Mouse (Mus musculus) ZHBTc4 (cell line): ENCODE results near the gene Pdlim7.

Experiments used
- DNase-seq: peaks from one replicate; pipeline ENCODE4 v3.0.0-alpha.2; 2011; ENCODE audit warnings: low read depth, low spot score

The Pdlim7 gene

DNA sequence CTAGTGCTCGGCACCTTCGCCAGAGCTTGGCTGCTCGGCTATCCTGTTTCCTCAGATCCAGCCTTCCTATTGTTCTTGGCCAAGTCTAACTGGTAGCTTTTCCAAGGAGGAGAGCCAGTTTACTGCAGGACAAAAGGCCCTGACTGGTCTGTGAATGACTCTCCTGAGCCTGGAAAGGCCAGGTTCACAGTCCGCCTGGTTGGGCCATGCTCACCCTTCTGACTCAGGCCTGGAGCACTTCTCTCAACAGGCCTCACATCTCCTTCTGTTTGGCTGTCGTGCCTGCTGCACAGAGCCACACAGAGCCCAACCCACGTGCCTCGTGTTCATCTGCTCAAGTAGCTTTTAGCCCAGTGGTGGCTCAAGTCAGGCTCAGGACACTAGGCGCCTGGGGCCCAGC lies 9.3 kb upstream of the Pdlim7 start:
- DNase-seq: peak; percentile 64

DNA sequence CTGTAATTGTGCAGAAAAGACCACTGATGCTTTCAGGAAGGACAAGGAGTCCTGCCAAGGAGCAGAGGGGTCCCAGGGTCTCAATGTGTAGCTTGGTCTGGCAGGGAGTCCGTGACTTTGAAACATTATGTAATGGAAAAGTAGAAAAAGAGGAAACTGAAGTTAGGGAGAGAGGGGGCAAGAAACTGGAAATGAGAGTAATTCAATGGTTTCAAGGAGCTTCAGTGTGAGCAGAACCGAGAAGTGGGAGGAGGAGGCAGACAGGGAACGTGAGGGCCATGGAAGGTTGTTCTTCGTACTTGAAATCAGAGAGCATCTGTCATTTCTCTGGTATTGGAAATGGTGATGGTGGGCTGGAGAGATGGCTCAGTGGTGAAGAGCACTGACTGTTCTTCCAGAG lies 6.1 kb upstream of the Pdlim7 start:
- DNase-seq: no peak

DNA sequence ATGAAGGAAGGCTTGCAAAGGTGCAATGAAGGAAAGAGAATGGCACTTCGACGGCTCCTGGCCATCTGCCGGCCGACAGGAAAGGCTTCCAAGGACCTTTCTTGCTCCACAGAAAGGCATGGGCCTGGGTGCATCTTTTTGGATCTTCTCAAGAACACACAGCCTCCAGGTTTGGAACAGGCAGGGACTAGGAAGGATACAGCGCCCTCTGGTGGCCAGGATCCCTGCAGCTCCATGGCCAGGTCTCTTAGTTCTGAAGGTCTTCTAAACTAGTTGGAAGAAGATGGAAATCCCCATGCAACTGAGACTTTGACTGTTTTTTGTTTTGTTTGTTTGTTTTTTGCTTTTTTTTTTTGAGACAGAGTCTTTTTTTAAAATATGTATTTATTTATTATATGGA lies 3.5 kb upstream of the Pdlim7 start:
- DNase-seq: peak; percentile 89

DNA sequence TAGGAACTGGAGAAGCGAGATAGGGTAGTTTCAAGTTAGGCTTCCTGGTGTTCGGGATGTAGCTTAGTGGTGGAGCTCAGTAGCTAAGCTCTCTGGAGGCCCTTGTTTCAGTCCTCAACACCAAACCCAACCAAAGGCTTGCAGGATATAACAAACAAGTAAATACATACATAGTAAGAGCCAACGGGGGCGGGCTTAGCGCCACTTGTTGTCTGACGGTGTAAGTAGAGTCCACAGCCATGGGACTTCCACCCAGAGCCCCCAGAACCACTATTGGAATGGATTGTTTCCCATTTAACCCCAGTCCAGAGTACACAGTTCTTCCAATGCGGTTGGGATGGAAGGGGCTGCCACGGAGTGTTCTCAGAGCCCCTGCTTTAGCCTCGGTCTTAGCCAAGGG lies 352 bp upstream of the Pdlim7 start:
- DNase-seq: no peak

DNA sequence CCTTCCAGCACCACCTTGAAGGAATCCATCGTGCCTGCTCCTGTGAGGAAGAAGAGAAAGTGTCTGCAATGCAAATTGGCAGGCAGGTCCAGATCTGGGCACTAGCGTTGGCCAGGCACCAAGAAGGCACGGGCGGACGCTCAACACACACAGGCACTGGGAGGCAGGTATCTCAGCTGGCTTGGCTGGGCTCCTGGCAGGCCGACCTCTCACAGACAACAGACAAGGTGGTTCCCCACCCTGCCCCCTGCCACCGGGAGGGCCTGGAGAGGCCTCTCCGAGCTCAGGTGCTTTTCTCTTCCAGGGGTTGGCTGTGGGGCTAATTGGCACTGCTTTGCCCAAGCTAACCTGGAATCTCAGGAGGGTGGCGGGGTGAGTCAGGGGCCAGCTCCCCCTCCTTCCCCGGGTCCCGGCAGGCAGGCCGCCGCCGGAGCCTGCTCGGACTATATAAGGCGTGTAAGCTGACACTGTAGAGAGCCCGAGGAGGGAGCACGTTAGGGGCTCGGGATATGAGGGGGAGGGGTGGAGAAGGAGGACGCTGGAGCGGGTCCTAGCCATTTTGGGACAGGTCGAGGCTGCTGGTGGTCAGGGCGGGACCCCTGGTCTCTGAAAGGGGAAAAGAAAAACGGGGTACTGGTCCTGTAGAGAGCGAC lies 971 bp downstream of the Pdlim7 start:
- DNase-seq: peak; percentile 55

DNA sequence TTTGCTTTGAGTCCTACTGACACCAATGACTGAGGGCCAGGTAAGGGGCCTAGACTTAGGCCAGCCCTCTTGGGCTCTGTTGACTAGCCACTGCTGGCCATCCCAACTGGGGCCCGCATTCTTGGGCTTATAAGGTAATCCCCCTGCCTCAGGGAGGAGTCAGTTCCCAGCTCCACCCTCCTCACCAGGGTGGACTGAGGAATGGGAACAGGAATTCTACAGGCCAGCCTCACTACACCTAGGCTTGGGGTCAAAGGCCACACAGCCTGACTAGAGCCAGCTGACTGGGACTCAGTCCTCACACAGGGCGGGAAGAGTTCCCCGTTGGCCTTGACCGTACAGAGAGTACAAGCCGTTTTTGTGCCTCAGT lies 2.0 kb downstream of the Pdlim7 start:
- no peak for DNase-seq

DNA sequence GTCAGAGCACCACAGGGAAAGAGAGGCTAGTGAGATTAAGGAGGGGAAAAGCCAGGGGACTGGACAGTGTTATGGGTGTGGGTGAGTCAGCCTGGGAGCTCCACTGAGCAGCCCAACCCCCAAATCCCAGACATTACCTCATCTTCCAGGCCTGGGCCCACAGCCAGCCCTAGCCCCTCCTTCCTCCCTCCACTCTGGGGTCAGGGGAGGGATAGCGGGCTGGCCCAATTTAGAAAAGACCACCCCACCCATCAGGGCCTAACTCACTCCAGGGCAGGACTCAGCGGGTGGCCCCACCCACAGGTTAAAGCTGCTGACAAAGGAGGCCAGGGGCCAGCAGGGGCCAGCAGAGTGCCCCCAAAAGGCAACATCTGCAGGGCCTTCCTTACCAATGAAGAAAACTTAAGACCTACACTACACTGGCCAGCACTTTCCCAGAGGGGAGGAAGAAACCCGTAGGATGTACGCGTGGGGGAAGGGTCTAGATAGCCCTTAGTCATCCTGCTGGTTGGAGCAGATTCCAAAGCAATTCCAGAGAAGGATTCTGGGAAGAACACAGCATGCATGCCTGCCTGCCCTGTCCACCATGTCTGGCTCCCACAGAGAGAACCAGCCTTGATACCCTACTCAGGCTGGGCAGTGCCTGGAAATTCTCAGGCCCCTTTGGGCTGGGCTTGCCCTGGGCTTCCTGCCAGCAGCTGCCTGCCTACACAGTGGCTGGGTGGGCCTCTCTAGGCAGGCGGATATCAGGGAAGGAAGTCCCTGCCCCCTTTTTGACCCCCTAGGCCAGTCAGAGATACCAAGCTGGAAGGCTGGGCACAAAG lies 2.6 kb downstream of the Pdlim7 start:
- DNase-seq: peak; percentile 61

DNA sequence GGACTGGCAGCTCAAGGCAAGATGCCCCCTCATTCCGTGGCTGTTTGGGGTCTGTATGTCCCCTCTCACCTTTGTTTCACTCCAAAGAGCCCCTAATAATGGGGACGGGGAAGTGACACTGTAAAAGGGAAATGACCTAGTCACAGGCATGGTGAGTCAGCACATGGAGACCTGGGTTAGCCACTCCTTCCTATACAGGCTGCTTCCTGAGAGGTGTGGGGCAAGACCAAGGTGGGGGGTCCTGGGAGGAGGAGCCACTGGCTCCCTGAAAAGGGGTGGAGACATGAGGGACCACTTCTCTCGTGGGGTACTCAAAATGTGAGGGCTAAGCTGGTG lies 3.2 kb downstream of the Pdlim7 start:
- DNase-seq: peak; percentile 47

DNA sequence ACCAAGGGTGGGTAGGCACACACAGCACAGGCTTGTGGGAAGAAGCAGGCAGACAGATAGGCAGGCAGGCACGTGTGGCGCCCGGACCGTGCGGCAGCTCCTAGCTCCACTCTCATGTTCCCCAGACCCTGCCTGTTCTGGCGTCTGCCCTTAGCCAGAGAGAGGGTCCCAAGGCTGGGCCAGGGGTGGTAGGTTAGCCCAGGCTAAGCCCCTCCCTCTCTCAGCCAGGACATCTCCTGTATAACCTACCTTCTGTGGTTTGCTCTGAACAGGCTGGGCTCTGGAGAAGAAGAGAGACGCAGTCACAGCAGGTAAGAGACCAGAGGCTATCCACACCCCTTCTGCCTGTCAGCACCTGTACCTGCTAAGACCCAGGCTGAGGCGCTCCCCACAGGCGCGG lies 4.9 kb downstream of the Pdlim7 start:
- no peak for DNase-seq

DNA sequence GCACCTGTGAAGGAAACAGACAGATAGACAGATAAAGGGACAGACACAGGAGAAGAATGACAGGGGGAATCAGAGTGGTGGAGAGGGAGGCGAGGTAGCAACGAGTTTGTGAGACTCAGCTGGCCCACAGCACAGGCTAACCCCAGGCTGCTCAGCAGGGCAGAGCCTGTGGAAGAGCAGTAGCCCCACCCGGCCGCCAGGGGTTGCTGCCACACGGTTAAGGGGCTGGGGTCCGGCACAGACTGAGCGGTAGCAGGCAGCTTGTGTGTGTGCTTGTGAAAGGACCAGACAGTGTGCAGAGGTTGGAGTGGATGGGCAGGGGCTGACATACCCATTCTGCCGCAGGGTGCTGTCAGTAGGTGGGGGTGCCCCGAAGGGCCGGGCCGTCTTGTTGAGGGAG lies 5.6 kb downstream of the Pdlim7 start:
- DNase-seq: peak; percentile 88

DNA sequence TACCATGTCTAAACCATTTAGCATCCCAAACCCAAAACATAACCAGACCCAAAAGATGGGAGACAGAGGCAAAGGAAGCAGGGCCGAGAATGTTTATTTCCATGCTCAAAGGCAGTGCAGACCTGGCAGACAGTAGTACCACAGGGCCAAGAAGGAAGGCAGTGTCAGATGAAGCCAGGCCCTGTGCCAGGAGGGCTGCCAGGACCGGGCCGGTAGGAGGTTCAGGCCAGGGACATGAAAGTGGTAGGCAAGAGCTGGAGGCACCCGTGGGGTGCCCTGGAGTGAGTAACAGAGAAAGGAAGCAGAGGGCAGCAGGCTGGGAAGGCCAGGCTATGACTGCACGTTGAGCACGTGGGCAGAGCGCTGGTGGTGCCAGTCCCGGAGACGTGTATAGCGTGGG lies 6.8 kb downstream of the Pdlim7 start:
- DNase-seq: no peak

DNA sequence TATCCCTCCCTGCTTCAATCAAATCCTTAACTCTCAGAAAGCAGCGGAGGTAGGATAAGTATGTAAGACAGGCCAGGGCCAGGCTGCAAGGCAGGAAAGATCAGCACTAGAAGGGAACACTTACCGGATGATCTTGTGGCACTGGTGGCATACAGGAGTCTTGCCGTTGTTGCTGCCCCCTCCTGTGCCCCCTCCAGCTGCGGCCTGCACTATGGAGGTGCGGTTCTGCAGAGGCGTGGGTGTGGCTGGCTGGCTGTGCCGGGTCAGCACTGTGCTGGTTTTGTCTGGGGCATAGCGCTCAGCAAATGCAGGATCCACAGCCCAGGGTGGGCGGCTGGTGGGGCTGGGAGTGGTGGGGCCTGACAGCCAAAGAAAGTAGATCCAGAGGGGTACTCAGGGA lies 7.7 kb downstream of the Pdlim7 start:
- DNase-seq: no peak

DNA sequence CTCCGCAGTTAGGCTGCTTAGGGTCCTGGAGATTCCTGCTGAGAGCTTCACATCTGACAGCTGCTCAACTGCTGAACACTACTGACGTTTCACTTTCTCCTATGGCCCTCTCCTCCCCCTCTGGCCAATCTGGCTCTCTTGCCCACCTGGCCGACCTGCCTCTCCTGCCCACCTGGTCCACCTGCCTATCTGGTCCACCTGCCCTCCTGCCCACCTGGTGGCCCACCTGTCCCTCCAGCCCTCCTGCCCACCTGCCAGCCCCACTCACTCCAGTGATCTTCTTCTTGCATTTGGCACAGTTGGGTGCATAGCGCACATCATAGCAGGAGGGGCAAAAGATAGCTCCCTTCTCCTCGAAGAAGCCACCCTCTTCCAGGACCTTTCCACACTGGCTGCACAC lies 9.1 kb downstream of the Pdlim7 start:
- DNase-seq: no peak

DNA sequence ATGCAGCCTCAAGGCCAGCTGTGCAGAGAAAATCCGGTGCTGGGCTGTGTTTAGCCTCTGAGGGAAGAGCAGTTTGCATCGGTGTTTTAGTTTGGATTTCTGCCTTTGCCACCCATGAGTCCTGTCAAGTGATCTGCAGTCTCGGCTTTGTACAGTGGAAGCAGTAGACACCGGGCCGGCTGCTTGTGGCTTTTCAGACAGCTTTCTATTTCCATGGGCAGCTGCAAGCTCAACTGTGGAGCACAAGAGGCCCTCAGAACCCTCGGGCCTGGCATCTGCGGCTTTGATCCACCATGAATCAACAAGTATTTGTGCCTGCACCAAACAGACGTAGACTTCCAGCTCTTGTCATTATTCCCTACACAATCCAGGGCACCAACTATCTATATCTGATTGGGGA lies 11.1 kb downstream of the Pdlim7 start:
- DNase-seq: no peak

DNA sequence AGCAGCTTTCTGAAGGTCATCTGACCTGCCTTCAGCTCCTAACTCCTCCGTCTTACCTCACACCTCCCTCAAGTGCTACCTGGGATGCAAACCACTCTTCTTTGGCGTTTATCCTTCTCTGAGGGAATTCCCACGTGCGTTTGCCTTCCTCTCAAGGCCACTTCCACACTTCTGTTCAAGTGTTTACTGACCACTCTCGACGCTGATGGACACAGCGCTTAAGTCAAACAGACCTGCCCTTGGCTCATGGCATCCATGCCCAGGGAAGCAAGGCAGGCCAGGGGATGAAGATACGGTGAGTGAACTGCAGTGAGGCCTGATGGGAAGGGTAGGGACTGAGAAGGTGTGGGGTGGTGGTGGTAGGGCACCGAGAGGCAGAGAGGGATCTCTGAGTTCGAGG lies 12.9 kb downstream of the Pdlim7 start:
- no peak for DNase-seq

DNA sequence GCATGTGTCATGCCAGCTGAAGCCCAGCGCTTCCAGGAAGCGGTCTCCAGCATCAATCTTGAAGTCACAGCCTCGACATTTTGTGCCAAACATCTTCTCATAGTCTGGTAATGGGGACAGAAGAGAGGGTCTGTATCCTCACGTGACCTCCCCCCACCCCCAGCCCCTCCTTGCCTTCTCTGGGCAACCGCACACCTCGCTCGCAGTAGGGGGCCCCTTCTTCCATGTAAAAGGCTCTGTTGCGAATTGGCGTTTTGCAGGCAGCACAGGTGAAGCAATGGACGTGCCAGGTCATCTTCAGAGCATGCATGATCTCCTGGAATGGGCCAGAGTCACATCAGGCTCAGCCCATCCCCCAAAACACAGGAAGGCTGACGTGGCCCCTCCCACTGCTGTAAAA lies 14.6 kb downstream of the Pdlim7 start:
- DNase-seq: no peak

DNA sequence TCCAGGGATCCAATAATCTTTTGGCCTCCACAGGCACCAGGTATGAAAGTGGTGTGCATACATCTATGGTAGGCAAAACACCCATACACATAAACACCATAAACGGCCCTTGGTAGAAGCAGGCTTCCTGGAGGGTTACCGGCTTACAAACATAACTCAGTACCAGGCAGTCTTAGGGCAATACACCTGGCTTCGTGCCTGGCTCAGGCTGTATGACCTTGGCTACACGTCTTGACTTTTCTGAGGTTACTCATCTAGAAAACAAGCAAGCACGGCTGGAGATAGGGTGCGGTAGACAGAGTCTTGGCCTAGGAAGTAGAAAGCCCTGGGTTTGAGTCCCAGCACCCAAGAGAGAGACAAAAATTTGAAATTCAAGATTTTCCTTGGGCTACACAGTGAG lies 16.8 kb downstream of the Pdlim7 start:
- DNase-seq: no peak

DNA sequence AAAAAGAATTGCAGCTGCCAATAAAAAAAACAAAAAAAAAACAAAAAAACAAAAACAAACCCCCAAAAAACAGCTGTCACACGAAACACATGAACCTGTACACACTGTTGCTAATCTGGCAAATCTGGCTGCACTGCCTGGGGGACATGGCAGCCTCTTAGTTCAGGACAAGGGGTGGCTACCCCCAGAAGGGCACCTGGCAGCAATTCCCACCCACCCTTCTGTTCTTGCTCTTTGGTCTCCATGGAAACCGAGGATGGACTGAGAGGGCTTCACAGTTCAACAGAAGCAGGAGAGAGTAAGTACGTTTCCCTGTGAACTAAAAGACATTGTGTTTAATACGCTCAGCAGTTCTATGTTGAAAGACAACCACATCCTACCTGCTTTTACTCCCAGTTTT lies 17.8 kb downstream of the Pdlim7 start:
- no peak for DNase-seq

DNA sequence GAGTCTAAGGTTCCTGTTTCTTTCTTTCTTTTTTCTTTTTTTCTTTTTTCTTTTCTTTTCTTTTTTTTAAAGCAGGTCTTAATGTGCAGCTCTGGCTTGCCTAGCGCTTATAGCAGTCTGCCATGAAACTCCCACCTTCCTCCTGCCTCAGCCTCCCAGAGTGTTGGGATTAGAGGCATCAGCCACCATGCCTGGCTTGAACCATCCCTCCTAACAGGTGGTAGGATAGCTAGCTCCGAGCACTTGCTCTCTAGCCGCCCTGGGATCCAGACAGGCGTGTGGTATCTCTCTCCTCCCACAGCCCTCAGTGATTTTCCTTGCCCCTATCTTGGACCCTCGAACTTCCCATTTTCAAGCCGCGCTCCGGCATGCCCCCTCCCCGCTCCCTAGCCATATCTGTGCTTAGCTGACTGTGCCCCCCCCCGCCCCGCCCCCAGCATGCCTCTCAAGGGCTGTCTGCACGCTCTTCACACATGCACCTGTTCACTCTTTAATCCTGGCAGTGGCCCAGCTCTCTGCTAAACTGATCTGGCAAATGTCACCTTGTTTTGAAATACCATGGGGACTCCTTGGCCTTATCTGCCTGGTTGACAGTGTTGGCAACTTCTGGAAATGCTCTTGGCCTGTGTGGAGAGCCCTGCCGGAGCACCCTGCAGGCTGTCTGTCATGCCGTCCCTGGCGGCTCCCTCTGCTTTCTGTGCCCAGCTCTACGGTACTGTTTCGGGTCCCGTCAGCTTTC lies 18.4 kb downstream of the Pdlim7 start:
- DNase-seq: no peak

DNA sequence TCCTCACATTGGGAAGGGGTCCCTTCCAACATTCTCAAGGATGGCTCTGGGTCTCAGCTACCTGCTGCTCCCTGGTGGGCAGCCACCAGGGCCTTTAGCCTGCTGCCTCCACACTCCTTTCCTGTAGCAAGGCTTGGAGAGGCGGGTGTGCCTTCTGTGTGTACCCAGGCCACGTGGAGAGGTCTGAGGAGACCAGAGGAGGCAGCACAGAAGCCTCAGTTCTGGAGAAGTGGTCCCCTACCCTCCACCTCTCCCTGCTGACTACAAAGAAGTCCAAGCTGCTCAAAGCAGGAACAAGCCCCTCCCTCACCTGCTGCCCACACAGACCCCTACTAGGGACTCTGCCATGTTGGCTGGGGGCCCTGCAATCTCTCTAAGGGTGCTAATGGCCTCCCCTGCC lies 19.2 kb downstream of the Pdlim7 start:
- no peak for DNase-seq

DNA sequence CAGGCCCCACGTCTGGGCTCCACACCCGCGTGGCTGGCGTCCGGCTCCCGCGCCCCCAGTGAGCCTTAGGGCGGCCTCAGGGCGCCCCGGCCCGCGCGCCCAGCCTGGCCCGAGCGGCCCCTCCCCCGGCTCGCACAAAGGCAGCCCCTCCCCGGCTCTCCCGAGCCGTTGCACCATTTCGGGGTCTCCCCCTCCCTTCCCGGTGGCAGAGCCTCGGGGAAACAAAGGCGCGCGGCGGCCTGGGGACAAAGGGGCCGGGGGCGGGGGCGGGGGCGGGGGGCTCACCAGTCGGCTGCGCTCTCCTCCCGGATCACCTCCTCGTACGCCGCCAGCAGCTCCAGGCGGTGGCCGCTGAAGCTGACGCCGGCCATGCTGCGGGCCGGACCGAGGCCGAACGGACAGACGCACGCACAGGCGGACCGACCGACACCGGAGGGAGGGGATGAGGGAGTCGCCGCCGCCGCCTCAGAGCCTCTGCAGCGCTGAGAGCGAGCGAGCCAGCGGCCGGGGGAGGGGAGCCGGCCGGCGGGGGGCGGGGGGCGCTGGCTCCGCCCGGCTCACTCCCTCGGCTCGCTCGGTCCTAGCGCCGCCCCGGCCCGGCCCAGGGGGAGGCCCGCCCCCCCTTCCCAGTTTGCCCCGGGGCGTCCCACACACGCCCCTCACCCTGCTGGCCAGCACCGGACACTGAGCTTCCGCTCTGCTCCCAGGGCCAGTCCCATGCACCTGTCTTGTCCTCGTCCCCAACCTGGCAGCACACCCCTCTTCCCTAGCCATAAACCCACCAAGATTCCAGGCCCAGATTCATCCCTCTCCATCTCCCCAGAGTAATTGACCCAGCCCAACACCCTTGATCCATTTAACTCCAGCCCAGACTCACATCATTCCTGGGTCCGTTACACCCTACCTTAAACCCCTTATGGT lies 25.6 kb downstream of the Pdlim7 start, which contains the start of gene Dbn1:
TSS of gene Dbn1 (minus strand) at position 534 of the 921 bp plus-strand sequence.
- DNase-seq: peak; percentile 32
